Mouse (Mus musculus): ENCODE measurements around the gene Adra2b. TPM values are rescaled to one million over a fixed set of nuclear protein-coding genes. Genes with fewer than 3 reads are reported as not detected.

The Adra2b gene
- total RNA-seq, 1 experiment from 2014 or later: 0.45 TPM

Other genes starting within 250 kb of the Adra2b start
- 45.5 and 58.5 TPM in 2 replicates for gene Ncaph, start 229.3 kb upstream of the Adra2b start, total RNA-seq (2017)
- 20.8 and 22.5 TPM in 2 replicates for gene Itpripl1, start 219.8 kb upstream of the Adra2b start, total RNA-seq (2017)
- gene 1810024B03Rik, start 154.9 kb upstream of the Adra2b start, total RNA-seq (2017): 3.8 and 7.1 TPM in 2 replicates
- gene Snrnp200, start 154.8 kb upstream of the Adra2b start, total RNA-seq (2017): 175 and 188 TPM in 2 replicates
- 34.3 and 35.6 TPM in 2 replicates for gene Ciao1, start 115.4 kb upstream of the Adra2b start, total RNA-seq (2017)
- 34.3 and 34.8 TPM in 2 replicates for gene Tmem127, start 115.3 kb upstream of the Adra2b start, total RNA-seq (2017)
- 135 and 142 TPM in 2 replicates for gene Stard7, start 93.0 kb upstream of the Adra2b start, total RNA-seq (2017)
- gene Dusp2, start 27.0 kb upstream of the Adra2b start, total RNA-seq (2017): 246 and 271 TPM in 2 replicates
- gene Astl, start 24.6 kb upstream of the Adra2b start, total RNA-seq (2017): 0.05 and 0.25 TPM in 2 replicates
- gene Gpat2, start 62.0 kb downstream of the Adra2b start, total RNA-seq (2017): not detected in 2 replicates
- gene Fahd2a, start 81.4 kb downstream of the Adra2b start, total RNA-seq (2017): 16.2 and 23.0 TPM in 2 replicates
- 4.0 and 4.5 TPM in 2 replicates for gene Kcnip3, start 158.9 kb downstream of the Adra2b start, total RNA-seq (2017)
- gene Prom2, start 178.3 kb downstream of the Adra2b start, total RNA-seq (2017): 0.31 and 1.1 TPM in 2 replicates
- gene Zfp661, start 223.9 kb downstream of the Adra2b start, total RNA-seq (2017): 3.6 and 3.9 TPM in 2 replicates
- gene Mrps5, start 224.0 kb downstream of the Adra2b start, total RNA-seq (2017): 103 and 107 TPM in 2 replicates

All from hematopoietic stem cell, adult 5-6 weeks (primary cell).